Mouse (Mus musculus): ENCODE data around the gene Col23a1. TPM values are rescaled to one million over a fixed set of nuclear protein-coding genes. Genes with fewer than 3 reads are reported as not detected.

Gene Col23a1
- polyA plus RNA-seq, 1 experiment from 2014 or later: 13.3 TPM

DNA sequence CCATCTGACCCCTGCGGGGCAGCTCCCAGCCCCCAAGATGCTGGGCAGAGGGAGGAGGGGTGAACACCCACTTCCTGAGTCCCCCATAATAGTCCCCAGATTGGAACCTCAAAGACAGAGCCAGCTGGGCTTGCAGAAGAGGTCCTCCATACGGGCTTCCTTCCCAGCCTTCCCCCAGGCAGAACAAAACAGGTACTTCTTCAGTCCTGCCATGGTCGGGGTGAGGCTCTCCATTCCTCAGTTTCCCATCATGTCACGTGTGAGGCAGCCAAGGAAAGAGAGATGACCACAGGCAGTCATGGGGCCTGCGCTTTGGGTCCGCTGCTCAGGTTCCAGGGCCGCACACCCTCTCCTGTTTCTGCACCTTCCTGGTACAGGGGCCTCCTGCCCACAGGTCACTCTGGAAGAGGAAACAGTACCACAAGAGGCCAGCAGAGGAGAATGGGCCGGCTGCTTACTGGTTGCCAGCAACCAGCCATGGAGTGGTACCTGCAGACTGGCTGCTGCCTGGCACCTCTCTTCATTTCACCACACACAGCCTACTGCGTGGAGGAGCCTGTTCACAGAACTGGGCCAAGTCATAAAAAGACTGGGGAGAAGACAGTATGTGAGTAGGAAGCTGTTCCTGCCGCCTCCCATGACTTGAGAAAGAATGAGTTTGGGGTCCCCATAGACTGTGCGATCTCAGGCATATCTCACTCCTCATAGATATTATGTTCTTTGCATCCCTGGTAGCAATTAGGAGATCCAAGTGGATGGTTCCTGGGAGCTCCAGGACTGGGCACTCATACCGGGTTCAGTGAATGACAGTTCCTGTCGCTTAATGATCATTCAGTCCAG is 249.4 kb downstream of the Col23a1 start:
- Histone ChIP-seq H3K9ac (ENCODE audit: low read length) (no peak overlapping the region), H3K27ac (replicated peaks in 1 of 2; ENCODE audit: control insufficient read depth in 1 of 2, insufficient read depth in 1 of 2, low read depth in 2 of 2, low read length in 2 of 2) (no peak overlapping the region), H3K4me3 (ENCODE audit: control insufficient read depth in 1 of 2, insufficient read depth in 1 of 2, low read depth in 1 of 2, low read length in 2 of 2) (no peak overlapping the region), H3K36me3 (ENCODE audit: control insufficient read depth, insufficient read depth, low read length) (no peaks in the 10 kb centered on the region), H3K4me2 (ENCODE audit: low read length) (no peak overlapping the region), H3K27me3 (ENCODE audit: control insufficient read depth, insufficient read depth, low read length) (peaks cover 6% of the 10 kb centered on the region; the same call in 1 of the 2 replicates), H3K9me3 (ENCODE audit: control insufficient read depth, low read length) (no peaks in the 10 kb centered on the region), H3K4me1 (ENCODE audit: control insufficient read depth in 2 of 2, insufficient read depth in 2 of 2, low read length in 2 of 2) (no peaks in the 10 kb centered on the region)
- 61% methylated on average over 13 of the region's 13 CpGs for WGBS
- no peak for ATAC-seq (ENCODE audit: insufficient number of reproducible peaks, insufficient read depth, low FRiP score, low read depth)

DNA sequence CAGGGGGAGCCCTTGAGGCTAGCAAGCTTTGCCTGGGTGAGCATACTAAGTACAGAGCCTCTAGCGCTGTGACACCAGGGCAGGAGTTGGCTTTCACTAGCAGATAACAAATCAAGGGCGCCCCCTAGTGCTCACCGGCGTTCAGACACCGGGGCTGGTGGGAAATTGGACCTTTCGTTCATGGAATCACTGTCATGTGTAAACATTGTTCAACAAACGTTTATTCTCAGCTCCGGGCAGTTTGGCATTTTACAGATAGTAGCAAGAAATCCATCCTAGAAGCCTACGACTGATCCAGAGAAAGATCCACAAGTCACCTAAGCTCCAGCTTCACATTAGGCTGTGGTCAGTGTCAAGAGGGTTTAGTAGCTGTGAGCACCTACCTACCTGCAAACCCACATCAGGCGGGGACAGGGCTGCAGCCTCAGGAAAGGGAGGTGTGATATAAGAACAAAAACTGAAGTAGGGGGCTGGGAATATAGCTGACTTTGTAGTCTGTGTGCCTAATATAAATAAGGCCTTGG is 250.1 kb downstream of the Col23a1 start:
- no peak overlapping the region for H3K4me3 ChIP-seq (ENCODE audit: control insufficient read depth in 1 of 2, insufficient read depth in 1 of 2, low read depth in 1 of 2, low read length in 2 of 2)
- no peaks in the 10 kb centered on the region for H3K36me3 ChIP-seq (ENCODE audit: control insufficient read depth, insufficient read depth, low read length)
- 11% methylated on average over 10 of the region's 10 CpGs for WGBS
- ATAC-seq (ENCODE audit: insufficient number of reproducible peaks, insufficient read depth, low FRiP score, low read depth): peak; percentile 66
- peaks cover 5% of the 10 kb centered on the region; the same call in 1 of the 2 replicates for H3K27me3 ChIP-seq (ENCODE audit: control insufficient read depth, insufficient read depth, low read length)
- H3K9me3 ChIP-seq (ENCODE audit: control insufficient read depth, low read length): no peaks in the 10 kb centered on the region
- no peaks in the 10 kb centered on the region for H3K4me1 ChIP-seq (ENCODE audit: control insufficient read depth in 2 of 2, insufficient read depth in 2 of 2, low read length in 2 of 2)
- H3K9ac ChIP-seq (ENCODE audit: low read length): no peak overlapping the region
- no peak overlapping the region for H3K27ac ChIP-seq (replicated peaks in 1 of 2; ENCODE audit: control insufficient read depth in 1 of 2, insufficient read depth in 1 of 2, low read depth in 2 of 2, low read length in 2 of 2)
- no peak overlapping the region for H3K4me2 ChIP-seq (ENCODE audit: low read length)

DNA sequence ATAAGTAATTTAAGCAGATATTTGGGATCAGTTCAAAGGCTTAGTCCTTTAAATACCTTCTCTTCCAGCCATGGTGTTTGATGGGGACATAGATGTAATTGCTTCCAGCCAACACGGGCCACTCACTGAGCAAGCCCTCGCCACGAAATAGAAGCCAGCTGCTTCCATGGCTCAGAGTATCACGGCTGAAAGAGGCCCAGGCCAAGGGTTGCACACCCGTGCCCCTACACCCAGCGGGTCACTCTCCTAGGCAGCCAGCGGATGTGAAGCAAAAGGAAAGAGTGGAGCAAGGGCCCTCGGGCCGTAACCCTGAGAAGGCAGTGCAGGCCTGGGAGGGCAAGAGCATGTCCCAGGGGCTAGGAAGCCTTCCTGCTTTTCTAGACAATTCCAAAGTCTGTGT is 252.7 kb downstream of the Col23a1 start:
- no peaks in the 10 kb centered on the region for H3K4me1 ChIP-seq (ENCODE audit: control insufficient read depth in 2 of 2, insufficient read depth in 2 of 2, low read length in 2 of 2)
- no peaks in the 10 kb centered on the region for H3K27me3 ChIP-seq (ENCODE audit: control insufficient read depth, insufficient read depth, low read length)
- ATAC-seq (ENCODE audit: insufficient number of reproducible peaks, insufficient read depth, low FRiP score, low read depth): no peak
- no peak overlapping the region for H3K27ac ChIP-seq (replicated peaks in 1 of 2; ENCODE audit: control insufficient read depth in 1 of 2, insufficient read depth in 1 of 2, low read depth in 2 of 2, low read length in 2 of 2)
- H3K9ac ChIP-seq (ENCODE audit: low read length): no peak overlapping the region
- H3K36me3 ChIP-seq (ENCODE audit: control insufficient read depth, insufficient read depth, low read length): no peaks in the 10 kb centered on the region
- H3K4me3 ChIP-seq (ENCODE audit: control insufficient read depth in 1 of 2, insufficient read depth in 1 of 2, low read depth in 1 of 2, low read length in 2 of 2): no peak overlapping the region
- H3K9me3 ChIP-seq (ENCODE audit: control insufficient read depth, low read length): no peaks in the 10 kb centered on the region
- 73% methylated on average over 9 of the region's 9 CpGs for WGBS
- no peak overlapping the region for H3K4me2 ChIP-seq (ENCODE audit: low read length)

DNA sequence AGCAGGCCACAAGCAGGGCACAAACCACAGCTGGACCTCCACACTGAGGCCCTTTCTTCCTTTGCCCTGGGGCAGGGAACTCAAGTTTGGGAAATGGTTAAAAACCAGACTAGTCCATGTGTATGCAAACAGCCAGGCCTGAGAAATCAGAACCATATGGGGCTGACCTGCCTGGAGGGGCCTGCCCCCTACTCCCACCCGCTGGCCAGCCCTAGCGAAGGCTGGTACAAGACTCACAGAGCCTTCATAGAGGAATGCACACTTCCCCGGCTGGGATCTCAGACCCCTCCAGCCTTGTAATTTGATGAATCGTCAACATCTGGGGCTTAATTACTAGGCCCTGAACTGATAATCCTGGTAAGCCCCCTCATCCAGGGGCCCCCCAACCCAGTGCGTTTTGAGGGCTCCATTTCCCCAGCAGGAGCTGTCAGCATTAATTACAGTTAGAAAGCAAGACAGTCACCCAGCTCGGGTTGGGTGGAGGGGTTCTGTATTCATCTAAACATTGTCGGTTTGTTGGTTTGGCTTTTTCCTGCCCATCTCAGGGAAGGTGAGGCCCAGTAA is 253.8 kb downstream of the Col23a1 start:
- Histone ChIP-seq H3K9me3 (ENCODE audit: control insufficient read depth, low read length) (no peaks in the 10 kb centered on the region), H3K27ac (replicated peaks in 1 of 2; ENCODE audit: control insufficient read depth in 1 of 2, insufficient read depth in 1 of 2, low read depth in 2 of 2, low read length in 2 of 2) (no peak overlapping the region), H3K4me3 (ENCODE audit: control insufficient read depth in 1 of 2, insufficient read depth in 1 of 2, low read depth in 1 of 2, low read length in 2 of 2) (no peak overlapping the region), H3K9ac (ENCODE audit: low read length) (no peak overlapping the region), H3K27me3 (ENCODE audit: control insufficient read depth, insufficient read depth, low read length) (no peaks in the 10 kb centered on the region), H3K4me1 (ENCODE audit: control insufficient read depth in 2 of 2, insufficient read depth in 2 of 2, low read length in 2 of 2) (no peaks in the 10 kb centered on the region), H3K4me2 (ENCODE audit: low read length) (no peak overlapping the region), H3K36me3 (ENCODE audit: control insufficient read depth, insufficient read depth, low read length) (no peaks in the 10 kb centered on the region)
- WGBS: 44% methylated on average over 7 of the region's 7 CpGs
- no peak for ATAC-seq (ENCODE audit: insufficient number of reproducible peaks, insufficient read depth, low FRiP score, low read depth)

DNA sequence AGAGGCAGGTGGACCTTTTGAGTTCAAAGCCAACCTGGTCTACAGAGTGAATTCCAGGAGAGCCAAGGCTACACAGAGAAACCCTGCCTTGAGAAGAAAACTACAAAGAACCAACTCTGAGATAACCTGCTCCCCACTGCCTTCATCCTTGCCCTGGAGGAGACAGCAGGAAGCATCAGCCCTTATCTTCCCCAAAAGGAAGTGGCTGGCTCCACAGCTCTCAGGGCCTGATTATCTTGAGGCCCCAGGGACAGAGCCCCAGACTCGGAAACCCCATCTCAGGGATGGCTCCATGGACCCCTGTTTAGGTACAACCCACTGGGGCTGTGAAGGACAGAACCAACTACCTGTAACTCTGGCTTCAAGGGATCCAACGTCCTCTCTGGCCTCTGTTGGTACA is 254.7 kb downstream of the Col23a1 start:
- 39% methylated on average over 2 of the region's 2 CpGs for WGBS
- no peak for ATAC-seq (ENCODE audit: insufficient number of reproducible peaks, insufficient read depth, low FRiP score, low read depth)
- H3K4me2 ChIP-seq (ENCODE audit: low read length): no peak overlapping the region
- no peak overlapping the region for H3K4me3 ChIP-seq (ENCODE audit: control insufficient read depth in 1 of 2, insufficient read depth in 1 of 2, low read depth in 1 of 2, low read length in 2 of 2)
- no peak overlapping the region for H3K9ac ChIP-seq (ENCODE audit: low read length)
- no peaks in the 10 kb centered on the region for H3K4me1 ChIP-seq (ENCODE audit: control insufficient read depth in 2 of 2, insufficient read depth in 2 of 2, low read length in 2 of 2)
- H3K9me3 ChIP-seq (ENCODE audit: control insufficient read depth, low read length): no peaks in the 10 kb centered on the region
- H3K36me3 ChIP-seq (ENCODE audit: control insufficient read depth, insufficient read depth, low read length): no peaks in the 10 kb centered on the region
- H3K27ac ChIP-seq (replicated peaks in 1 of 2; ENCODE audit: control insufficient read depth in 1 of 2, insufficient read depth in 1 of 2, low read depth in 2 of 2, low read length in 2 of 2): no peak overlapping the region
- H3K27me3 ChIP-seq (ENCODE audit: control insufficient read depth, insufficient read depth, low read length): no peaks in the 10 kb centered on the region

DNA sequence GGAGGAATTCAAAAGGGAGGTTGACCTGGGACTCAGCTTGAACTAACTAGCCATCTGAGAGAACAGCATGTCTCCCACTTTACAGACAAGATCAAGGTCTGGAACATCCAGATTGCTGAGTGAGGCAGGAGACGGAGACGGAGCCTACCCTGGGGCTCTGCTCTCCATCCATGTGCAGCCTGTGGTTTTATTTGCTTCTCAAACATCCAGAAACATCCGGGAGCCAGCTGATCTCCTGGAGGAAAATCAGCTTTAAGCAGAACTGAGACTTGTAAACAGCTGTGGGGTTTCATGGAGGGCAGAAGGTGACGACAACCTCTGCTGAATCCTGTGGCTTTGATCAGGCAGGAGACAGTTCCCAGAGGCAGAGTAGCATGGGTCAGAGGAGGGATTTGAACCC is 256.1 kb downstream of the Col23a1 start:
- no peak overlapping the region for H3K9ac ChIP-seq (ENCODE audit: low read length)
- H3K4me1 ChIP-seq (ENCODE audit: control insufficient read depth in 2 of 2, insufficient read depth in 2 of 2, low read length in 2 of 2): peaks cover 2 to 3% of the 10 kb centered on the region in 2 experiments; a peak in 3 of 4 replicates
- WGBS: 63% methylated on average over 4 of the region's 4 CpGs
- no peak overlapping the region for H3K4me3 ChIP-seq (ENCODE audit: control insufficient read depth in 1 of 2, insufficient read depth in 1 of 2, low read depth in 1 of 2, low read length in 2 of 2)
- H3K36me3 ChIP-seq (ENCODE audit: control insufficient read depth, insufficient read depth, low read length): no peaks in the 10 kb centered on the region
- H3K4me2 ChIP-seq (ENCODE audit: low read length): no peak overlapping the region
- ATAC-seq (ENCODE audit: insufficient number of reproducible peaks, insufficient read depth, low FRiP score, low read depth): no peak
- no peaks in the 10 kb centered on the region for H3K9me3 ChIP-seq (ENCODE audit: control insufficient read depth, low read length)
- no peaks in the 10 kb centered on the region for H3K27me3 ChIP-seq (ENCODE audit: control insufficient read depth, insufficient read depth, low read length)
- no peak overlapping the region for H3K27ac ChIP-seq (replicated peaks in 1 of 2; ENCODE audit: control insufficient read depth in 1 of 2, insufficient read depth in 1 of 2, low read depth in 2 of 2, low read length in 2 of 2)

DNA sequence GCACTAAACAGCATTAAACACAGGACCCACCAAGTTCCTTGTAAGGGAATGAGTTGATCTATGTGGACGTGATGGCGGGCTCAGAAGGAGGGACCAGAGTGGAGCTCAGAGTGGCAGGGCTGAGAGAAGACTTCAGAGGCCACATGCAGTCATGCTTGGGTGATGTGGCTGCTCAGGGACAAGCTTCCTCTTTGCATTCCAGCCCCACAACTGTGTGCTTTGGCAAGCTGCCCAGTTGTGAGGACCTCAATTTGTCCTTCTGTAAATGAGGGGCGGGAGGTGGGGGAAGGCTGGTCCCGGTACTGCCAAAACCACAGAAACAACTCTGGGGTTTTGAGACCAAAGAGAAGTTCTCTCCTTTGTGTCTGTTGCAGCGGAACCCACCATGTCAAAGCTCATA is 261.5 kb downstream of the Col23a1 start:
- no peaks in the 10 kb centered on the region for H3K36me3 ChIP-seq (ENCODE audit: control insufficient read depth, insufficient read depth, low read length)
- WGBS: 33% methylated on average over 5 of the region's 5 CpGs
- no peak overlapping the region for H3K4me3 ChIP-seq (ENCODE audit: control insufficient read depth in 1 of 2, insufficient read depth in 1 of 2, low read depth in 1 of 2, low read length in 2 of 2)
- peaks cover 10 to 14% of the 10 kb centered on the region in 2 experiments; a peak in 3 of 4 replicates for H3K4me1 ChIP-seq (ENCODE audit: control insufficient read depth in 2 of 2, insufficient read depth in 2 of 2, low read length in 2 of 2)
- H3K27ac ChIP-seq (replicated peaks in 1 of 2; ENCODE audit: control insufficient read depth in 1 of 2, insufficient read depth in 1 of 2, low read depth in 2 of 2, low read length in 2 of 2): no peak overlapping the region
- H3K9ac ChIP-seq (ENCODE audit: low read length): no peak overlapping the region
- no peak for ATAC-seq (ENCODE audit: insufficient number of reproducible peaks, insufficient read depth, low FRiP score, low read depth)
- H3K4me2 ChIP-seq (ENCODE audit: low read length): no peak overlapping the region
- H3K9me3 ChIP-seq (ENCODE audit: control insufficient read depth, low read length): no peaks in the 10 kb centered on the region
- H3K27me3 ChIP-seq (ENCODE audit: control insufficient read depth, insufficient read depth, low read length): no peaks in the 10 kb centered on the region
